Mouse (Mus musculus): ENCODE measurements around the gene Olfr155. TPM values are rescaled to one million over a fixed set of nuclear protein-coding genes. Genes with fewer than 3 reads are reported as not detected.

Gene Olfr155
- total RNA-seq, 2 experiments from 2014 or later = not detected

DNA sequence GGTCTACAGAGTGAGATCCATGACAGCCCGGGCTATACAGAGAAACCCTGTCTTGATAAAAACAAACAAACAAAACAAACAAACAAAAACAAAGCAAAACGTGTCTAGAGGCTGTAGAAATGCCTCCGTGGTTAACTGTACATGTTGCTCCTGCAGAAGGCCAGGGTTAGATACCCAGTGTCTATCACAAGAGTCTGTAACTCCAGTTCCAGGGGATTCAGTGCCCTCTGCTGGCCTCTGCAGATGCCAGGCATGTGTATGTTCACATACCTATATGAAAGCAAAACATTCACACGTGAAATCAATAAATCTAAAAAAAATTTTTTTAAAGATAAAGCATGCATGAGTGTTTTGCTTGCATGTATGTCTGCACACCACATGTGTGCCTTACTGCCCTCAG lies 11.9 kb downstream of the Olfr155 start:
- no peak overlapping the region for H3K4me3 ChIP-seq
- intact Hi-C loops (cut with DNase I) = no loop called here
- H3K27ac ChIP-seq = no peak overlapping the region
- no peak for TF ChIP-seq CTCF (IDR thresholded peaks at IDR 0.05)
- DNase-seq (ENCODE audit: extremely low spot score in 1 of 2, low spot score in 2 of 2) = no peak

DNA sequence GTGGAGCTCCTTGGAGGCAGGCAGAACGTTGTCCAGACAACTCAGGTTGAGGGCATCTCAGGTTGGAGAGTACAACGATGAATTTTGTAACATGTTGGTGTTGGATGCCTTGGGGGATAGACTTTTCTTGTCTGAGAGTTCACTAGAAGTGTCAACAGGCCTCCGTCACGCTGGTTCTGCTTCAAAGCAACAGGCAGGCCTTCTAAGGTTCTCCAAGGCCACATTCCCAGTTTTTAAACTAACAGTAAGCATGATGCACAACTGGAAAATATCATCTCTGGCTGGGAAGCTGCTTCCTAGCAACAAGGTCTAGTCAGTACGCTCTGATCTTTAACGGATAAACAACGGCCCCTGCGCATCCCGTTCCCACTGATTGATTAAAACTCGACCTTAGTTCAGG lies 18.5 kb downstream of the Olfr155 start:
- intact Hi-C loops (cut with DNase I) = no loop called here
- TF ChIP-seq CTCF (IDR thresholded peaks at IDR 0.05) = no peak
- Histone ChIP-seq H3K4me3 (no peak overlapping the region), H3K27ac (no peak overlapping the region)
- no peak for DNase-seq (ENCODE audit: extremely low spot score in 1 of 2, low spot score in 2 of 2)

DNA sequence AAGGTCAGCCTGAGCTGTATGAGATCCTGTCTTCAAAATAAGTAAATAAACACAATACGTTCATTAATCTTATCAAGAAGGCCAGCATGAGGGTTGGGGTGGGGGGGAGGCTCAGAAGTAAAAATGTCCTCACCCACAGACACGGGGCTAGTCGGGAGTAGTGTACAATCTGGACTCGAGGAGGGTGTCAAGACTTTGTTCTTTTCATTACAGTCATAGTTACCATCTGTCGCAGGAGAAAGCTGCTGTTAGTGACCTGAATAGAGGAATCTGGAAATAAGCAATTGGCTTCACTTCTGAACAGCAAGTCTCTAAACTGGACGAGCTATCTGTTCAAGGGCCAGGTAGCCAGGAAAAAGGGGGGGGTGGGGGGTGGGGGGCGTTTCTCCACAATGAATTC lies 23.1 kb downstream of the Olfr155 start:
- Histone ChIP-seq H3K27ac (no peak overlapping the region), H3K4me3 (no peak overlapping the region)
- DNase-seq (ENCODE audit: extremely low spot score in 1 of 2, low spot score in 2 of 2) = no peak
- intact Hi-C loops (cut with DNase I) = no loop called here
- no peak for TF ChIP-seq CTCF (IDR thresholded peaks at IDR 0.05)

- Histone ChIP-seq H3K4me3 (peak within 1 kb of the TSS; percentile 84), H3K27ac (peak within 1 kb of the TSS; percentile 76)
- intact Hi-C loops (cut with DNase I) = no loop called here
- no peak for TF ChIP-seq CTCF (IDR thresholded peaks at IDR 0.05)
- peak; percentile 81 to 83 for DNase-seq (ENCODE audit: extremely low spot score in 1 of 2, low spot score in 2 of 2)
These were observed 24.0 kb downstream of the Olfr155 start, which contains the start of gene Reck for GRCm38 (mm10) chr4:43875160-43875918. TSS of gene Reck (plus strand) at chr4:43875530.

DNA sequence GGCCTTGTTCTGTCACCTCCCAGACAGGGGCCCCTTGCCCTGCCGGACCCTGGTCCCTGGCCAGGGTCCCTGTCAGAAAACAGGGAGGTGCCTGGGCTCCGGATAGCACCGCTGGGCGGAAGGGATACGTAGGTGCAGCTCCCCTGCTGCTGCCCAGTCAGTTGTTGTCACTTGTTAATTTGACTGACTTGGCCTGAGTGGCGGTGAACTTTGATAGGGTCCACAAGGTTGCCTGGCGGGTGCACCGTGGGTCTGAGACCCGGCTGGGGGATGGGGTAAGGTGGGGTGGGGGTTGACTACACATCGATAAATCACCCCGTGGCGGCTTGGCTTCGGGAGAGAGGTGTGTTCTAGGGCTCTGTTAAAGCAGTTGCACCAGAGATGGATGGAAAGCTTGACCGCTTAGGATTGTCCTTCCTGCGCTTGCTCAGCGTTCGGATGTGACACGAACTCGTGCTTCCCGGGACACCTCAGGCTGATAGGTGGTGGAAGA lies 24.6 kb downstream of the Olfr155 start:
- Histone ChIP-seq H3K4me3 (peak overlapping the region; percentile 84), H3K27ac (peak overlapping the region; percentile 76)
- TF ChIP-seq CTCF (IDR thresholded peaks at IDR 0.05) = no peak; the same call in 1 of the 2 replicates
- DNase-seq (ENCODE audit: extremely low spot score in 1 of 2, low spot score in 2 of 2) = peak; percentile 11 to 15
- intact Hi-C loops (cut with DNase I) = no loop called here

- DNase-seq (ENCODE audit: extremely low spot score in 1 of 2, low spot score in 2 of 2) = no peak
- Histone ChIP-seq H3K4me3 (no peak overlapping the region), H3K27ac (no peak overlapping the region)
- no peak for TF ChIP-seq CTCF (IDR thresholded peaks at IDR 0.05)
- intact Hi-C loops (cut with DNase I) = no loop called here
These were observed 25.9 kb downstream of the Olfr155 start for GRCm38 (mm10) chr4:43877230-43877629.

DNA sequence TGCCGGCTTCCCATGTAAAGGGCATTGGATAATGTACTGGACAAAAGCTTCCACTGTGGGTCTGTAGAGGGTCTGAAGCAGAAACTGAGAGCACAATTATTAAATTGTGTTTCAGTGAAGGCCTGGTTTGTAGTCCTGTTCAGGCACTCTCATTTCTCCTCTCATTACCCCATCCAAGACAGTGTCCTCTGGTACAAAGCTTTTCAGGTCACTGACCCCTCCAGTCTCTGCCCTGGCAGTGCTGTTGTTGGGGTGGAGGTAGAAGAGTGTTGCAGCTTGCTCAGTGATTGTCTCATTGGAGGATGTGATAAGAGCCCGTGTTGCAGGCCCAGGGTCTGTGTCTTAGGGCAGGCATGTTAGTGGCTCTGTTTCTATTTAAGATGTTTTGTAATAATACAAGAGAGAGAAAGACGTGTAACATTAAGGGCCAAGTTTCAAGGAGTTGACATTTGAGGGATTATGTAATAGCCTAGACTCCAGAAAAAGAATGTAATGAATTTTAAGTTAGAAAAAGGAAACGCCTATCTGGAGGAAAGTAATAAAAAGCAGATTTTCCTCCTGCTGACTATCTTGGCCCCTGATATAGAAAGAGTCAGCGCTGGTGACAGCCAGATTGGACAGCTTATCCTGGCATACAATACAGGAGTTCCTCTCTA lies 26.9 kb downstream of the Olfr155 start:
- Histone ChIP-seq H3K27ac (peak overlapping the region; percentile 12; the same call in 1 of the 2 replicates), H3K4me3 (no peak overlapping the region)
- intact Hi-C loops (cut with DNase I) = no loop called here
- no peak for DNase-seq (ENCODE audit: extremely low spot score in 1 of 2, low spot score in 2 of 2)
- no peak for TF ChIP-seq CTCF (IDR thresholded peaks at IDR 0.05)

DNA sequence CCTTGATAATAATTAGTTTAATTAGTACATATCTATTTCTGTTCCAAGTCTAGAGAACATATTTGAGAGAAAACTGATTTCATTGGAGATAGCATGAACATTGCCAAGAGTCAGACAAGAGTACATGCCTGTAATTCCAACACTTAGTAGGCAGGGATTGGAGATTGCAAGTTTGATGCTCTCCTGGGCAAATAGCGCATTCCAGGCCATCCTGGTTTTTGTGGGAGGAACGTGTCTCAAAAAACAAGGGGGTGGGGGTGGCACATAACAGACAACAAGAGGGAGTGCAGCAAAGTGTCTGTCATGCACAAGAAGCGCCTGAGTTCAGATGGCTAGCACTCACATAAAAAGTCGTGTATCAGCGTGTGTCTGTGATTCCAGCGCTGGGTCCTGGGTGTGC lies 28.2 kb downstream of the Olfr155 start:
- no peak overlapping the region for H3K4me3 ChIP-seq
- DNase-seq (ENCODE audit: extremely low spot score in 1 of 2, low spot score in 2 of 2) = no peak
- no peak overlapping the region for H3K27ac ChIP-seq
- intact Hi-C loops (cut with DNase I) = no loop called here
- no peak for TF ChIP-seq CTCF (IDR thresholded peaks at IDR 0.05)

- Histone ChIP-seq H3K4me3 (no peak overlapping the region), H3K27ac (no peak overlapping the region; the same call in 1 of the 2 replicates)
- intact Hi-C loops (cut with DNase I) = no loop called here
- TF ChIP-seq CTCF (IDR thresholded peaks at IDR 0.05) = no peak
- DNase-seq (ENCODE audit: extremely low spot score in 1 of 2, low spot score in 2 of 2) = no peak
These were observed 32.8 kb downstream of the Olfr155 start for GRCm38 (mm10) chr4:43884196-43884595.

DNA sequence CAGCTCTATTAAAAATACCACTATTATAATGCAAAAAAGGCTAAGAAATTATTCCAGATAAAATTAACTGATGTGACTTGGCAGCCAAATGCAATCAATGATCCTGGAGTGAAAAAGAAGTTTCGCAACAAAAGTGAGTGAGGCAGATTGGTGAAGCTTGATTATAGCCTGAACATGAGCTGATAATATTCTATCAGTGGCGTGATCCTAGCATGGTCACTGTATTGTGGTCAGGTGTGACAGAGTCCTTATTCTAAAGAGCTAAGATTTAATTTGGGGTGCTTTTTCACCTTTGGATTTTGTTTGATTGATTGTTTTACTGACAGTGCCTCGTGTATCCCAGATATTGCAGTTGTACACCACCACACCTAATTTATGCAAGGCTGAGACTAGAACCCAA lies 39.9 kb downstream of the Olfr155 start:
- TF ChIP-seq CTCF (IDR thresholded peaks at IDR 0.05) = no peak
- Histone ChIP-seq H3K27ac (no peak overlapping the region), H3K4me3 (no peak overlapping the region)
- intact Hi-C loops (cut with DNase I) = no loop called here
- no peak for DNase-seq (ENCODE audit: extremely low spot score in 1 of 2, low spot score in 2 of 2)

GRCm38 (mm10) chr4:43897209-43897608 lies 45.8 kb downstream of the Olfr155 start:
- no peak for DNase-seq (ENCODE audit: extremely low spot score in 1 of 2, low spot score in 2 of 2)
- Histone ChIP-seq H3K27ac (no peak overlapping the region), H3K4me3 (no peak overlapping the region)
- intact Hi-C loops (cut with DNase I) = no loop called here
- TF ChIP-seq CTCF (IDR thresholded peaks at IDR 0.05) = no peak

DNA sequence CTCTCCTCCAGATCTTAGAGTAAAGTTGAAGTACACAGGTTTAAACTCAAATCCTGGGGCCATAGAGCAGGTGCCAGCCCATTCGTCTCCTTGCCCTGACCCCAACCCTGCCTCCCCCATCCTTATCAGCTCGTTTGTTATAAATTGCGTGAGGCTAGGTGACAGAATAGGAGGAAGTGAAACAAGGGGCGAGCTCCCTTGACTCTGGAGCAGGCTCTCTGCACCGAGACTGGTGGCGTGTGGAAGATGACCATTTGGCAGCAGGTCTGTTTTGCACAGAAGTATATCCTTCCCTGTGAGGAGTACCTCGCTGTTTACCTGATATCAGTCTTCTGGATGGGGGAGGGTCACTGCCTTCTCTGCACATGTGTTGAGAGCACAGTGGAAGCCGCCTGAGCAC lies 47.8 kb downstream of the Olfr155 start:
- intact Hi-C loops (cut with DNase I) = no loop called here
- no peak for DNase-seq (ENCODE audit: extremely low spot score in 1 of 2, low spot score in 2 of 2)
- Histone ChIP-seq H3K4me3 (no peak overlapping the region), H3K27ac (no peak overlapping the region)
- no peak for TF ChIP-seq CTCF (IDR thresholded peaks at IDR 0.05)

All from left cerebral cortex, adult 2 months (tissue).